Mouse (Mus musculus): ENCODE results near the gene Erp44. TPM values are rescaled to one million over a fixed set of nuclear protein-coding genes. Genes with fewer than 3 reads are reported as not detected.
A peak's percentile ranks its signal among the peaks of the same experiment; 100 is the strongest.

Gene Erp44
- polyA plus RNA-seq (2014; fragmentation: Nextera tagmentation; extraction: Ambion mirVana), result 77.9 and 84.5 TPM in 2 replicates

DNA sequence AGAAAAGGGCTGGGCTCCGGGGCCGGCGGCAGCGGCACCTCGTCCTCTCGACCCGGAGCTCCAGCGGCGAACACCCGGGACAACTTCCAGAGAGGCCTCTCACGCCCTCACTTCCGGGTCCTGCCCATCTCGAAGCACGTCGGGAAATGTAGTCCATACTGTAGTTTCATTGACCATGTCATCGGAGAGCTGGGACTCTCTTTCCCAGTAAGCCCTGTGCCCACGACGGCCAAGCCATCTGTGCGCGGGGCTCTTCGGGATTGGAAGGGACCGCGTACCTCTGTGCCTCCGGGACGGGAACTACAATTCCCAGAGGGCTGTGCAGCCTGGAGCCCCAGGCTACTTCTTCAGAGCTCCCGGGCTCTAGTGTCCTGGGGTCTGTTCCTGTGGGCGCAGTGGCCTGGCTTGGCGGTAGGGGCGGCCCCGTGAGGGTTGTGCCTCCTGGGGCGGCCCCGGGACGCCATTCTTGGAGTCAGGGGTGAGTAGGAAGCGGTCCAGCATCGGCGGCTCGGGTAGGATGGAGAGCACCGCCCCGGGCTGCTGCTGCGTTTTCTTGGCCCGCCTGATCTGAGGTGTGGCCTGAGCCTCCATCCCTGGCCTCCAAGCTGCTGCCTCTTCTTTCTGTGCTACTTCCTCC, at the start of gene Erp44, which contains the start of gene Invs:
Erp44 (minus strand) TSS at position 61 of the 637 bp plus-strand sequence.
Invs (plus strand) TSS at position 263 of the 637 bp plus-strand sequence.
- no peaks in the 10 kb centered on the region for H3K36me3 ChIP-seq (replicated peaks; ENCODE audit: control insufficient read depth, insufficient read depth, low read depth, low read length)
- H3K4me3 ChIP-seq (ENCODE audit: low read depth, low read length), result peak within 1 kb of the TSS; percentile 70
- H3K27ac ChIP-seq (replicated peaks; ENCODE audit: low read depth, low read length), result 0 out of 2 replicates have a peak within 1 kb of the TSS, but pooled peaks have one; percentile 13
- peak within 1 kb of the TSS; percentile 92 for H3K9ac ChIP-seq (replicated peaks; ENCODE audit: low read length)
- DNase-seq (ENCODE audit: low spot score) (peak; percentile 98), ATAC-seq (replicated peaks; ENCODE audit: insufficient number of reproducible peaks, low FRiP score, low TSS enrichment, low read depth) (peak; percentile 100)
- H3K9me3 ChIP-seq (replicated peaks; ENCODE audit: control insufficient read depth, low read length), result no peaks in the 10 kb centered on the region
- 0% methylated on average over 38 of the region's 41 CpGs for WGBS
- no peaks in the 10 kb centered on the region for H3K27me3 ChIP-seq (ENCODE audit: control insufficient read depth, insufficient read depth, low read length)
- H3K4me1 ChIP-seq (ENCODE audit: control insufficient read depth, insufficient read depth, low read length), result no peaks in the 10 kb centered on the region
- peak within 1 kb of the TSS; percentile 57 for H3K4me2 ChIP-seq (ENCODE audit: low read depth, low read length)

DNA sequence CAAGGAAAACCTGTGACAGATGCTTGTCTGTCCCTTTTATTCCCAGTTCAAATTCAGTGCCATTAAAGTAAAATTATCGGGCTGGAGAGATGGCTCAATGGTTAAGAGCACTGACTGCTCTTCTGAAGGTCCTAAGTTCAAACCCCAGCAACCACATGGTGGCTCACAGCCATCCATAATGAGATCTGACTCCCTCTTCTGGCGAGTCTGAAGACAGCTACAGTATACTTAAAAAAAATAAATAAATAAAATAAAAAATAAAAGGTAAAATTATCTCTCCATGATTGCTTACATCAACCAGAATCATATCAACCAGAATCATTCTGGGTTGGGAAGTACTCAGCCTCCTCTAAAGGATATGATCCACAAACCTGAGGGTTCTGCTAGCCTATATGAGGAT, 48.7 kb upstream of the Erp44 start:
- H3K4me2 ChIP-seq (ENCODE audit: low read depth, low read length), result no peak overlapping the region
- H3K27ac ChIP-seq (replicated peaks; ENCODE audit: low read depth, low read length), result no peak overlapping the region
- no peaks in the 10 kb centered on the region for H3K36me3 ChIP-seq (replicated peaks; ENCODE audit: control insufficient read depth, insufficient read depth, low read depth, low read length)
- 52% methylated on average over 2 of the region's 2 CpGs for WGBS
- DNase-seq (ENCODE audit: low spot score) (no peak), ATAC-seq (replicated peaks; ENCODE audit: insufficient number of reproducible peaks, low FRiP score, low TSS enrichment, low read depth) (no peak)
- H3K27me3 ChIP-seq (ENCODE audit: control insufficient read depth, insufficient read depth, low read length), result no peaks in the 10 kb centered on the region
- no peaks in the 10 kb centered on the region for H3K4me1 ChIP-seq (ENCODE audit: control insufficient read depth, insufficient read depth, low read length)
- no peaks in the 10 kb centered on the region for H3K9me3 ChIP-seq (replicated peaks; ENCODE audit: control insufficient read depth, low read length)
- H3K9ac ChIP-seq (replicated peaks; ENCODE audit: low read length), result no peak overlapping the region
- no peak overlapping the region for H3K4me3 ChIP-seq (ENCODE audit: low read depth, low read length)

- no peaks in the 10 kb centered on the region for H3K36me3 ChIP-seq (replicated peaks; ENCODE audit: control insufficient read depth, insufficient read depth, low read depth, low read length)
- H3K4me1 ChIP-seq (ENCODE audit: control insufficient read depth, insufficient read depth, low read length), result no peaks in the 10 kb centered on the region
- DNase-seq (ENCODE audit: low spot score) (no peak), ATAC-seq (replicated peaks; ENCODE audit: insufficient number of reproducible peaks, low FRiP score, low TSS enrichment, low read depth) (no peak)
- no peak overlapping the region for H3K9ac ChIP-seq (replicated peaks; ENCODE audit: low read length)
- no peak overlapping the region for H3K4me3 ChIP-seq (ENCODE audit: low read depth, low read length)
- H3K27ac ChIP-seq (replicated peaks; ENCODE audit: low read depth, low read length), result no peak overlapping the region
- H3K27me3 ChIP-seq (ENCODE audit: control insufficient read depth, insufficient read depth, low read length), result no peaks in the 10 kb centered on the region
- no peaks in the 10 kb centered on the region for H3K9me3 ChIP-seq (replicated peaks; ENCODE audit: control insufficient read depth, low read length)
- no peak overlapping the region for H3K4me2 ChIP-seq (ENCODE audit: low read depth, low read length)
These were observed 47.8 kb upstream of the Erp44 start for GRCm38 (mm10) chr4:48327192-48327591.

DNA sequence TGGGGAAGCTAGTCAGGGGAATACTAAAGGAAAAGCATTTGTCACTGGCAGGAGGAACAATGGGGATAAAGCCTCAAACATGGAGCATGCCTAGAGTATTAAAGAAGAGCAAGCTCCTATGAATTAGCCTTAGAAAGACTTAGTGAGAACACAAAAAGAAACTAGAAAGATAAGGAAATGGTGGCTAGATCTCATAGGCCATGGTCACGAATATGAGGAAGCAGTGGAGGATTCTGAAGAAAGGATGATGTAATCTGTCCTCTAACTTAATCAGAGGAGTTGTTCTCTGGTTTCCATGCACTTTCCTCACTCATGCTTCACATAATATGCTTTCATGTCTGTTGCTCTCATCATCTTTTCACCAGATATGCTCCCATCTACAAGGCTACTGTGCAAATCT, 42.7 kb upstream of the Erp44 start:
- ATAC-seq (replicated peaks; ENCODE audit: insufficient number of reproducible peaks, low FRiP score, low TSS enrichment, low read depth), result no peak
- no peaks in the 10 kb centered on the region for H3K9me3 ChIP-seq (replicated peaks; ENCODE audit: control insufficient read depth, low read length)
- no peak for DNase-seq (ENCODE audit: low spot score)
- H3K4me3 ChIP-seq (ENCODE audit: low read depth, low read length), result no peak overlapping the region
- no peaks in the 10 kb centered on the region for H3K4me1 ChIP-seq (ENCODE audit: control insufficient read depth, insufficient read depth, low read length)
- H3K4me2 ChIP-seq (ENCODE audit: low read depth, low read length), result no peak overlapping the region
- H3K36me3 ChIP-seq (replicated peaks; ENCODE audit: control insufficient read depth, insufficient read depth, low read depth, low read length), result no peaks in the 10 kb centered on the region
- 70% methylated on average over 1 of the region's 1 CpGs for WGBS
- H3K27ac ChIP-seq (replicated peaks; ENCODE audit: low read depth, low read length), result no peak overlapping the region
- no peaks in the 10 kb centered on the region for H3K27me3 ChIP-seq (ENCODE audit: control insufficient read depth, insufficient read depth, low read length)
- H3K9ac ChIP-seq (replicated peaks; ENCODE audit: low read length), result no peak overlapping the region

GRCm38 (mm10) chr4:48321276-48321675, 41.9 kb upstream of the Erp44 start:
- H3K9me3 ChIP-seq (replicated peaks; ENCODE audit: control insufficient read depth, low read length), result no peaks in the 10 kb centered on the region
- H3K27me3 ChIP-seq (ENCODE audit: control insufficient read depth, insufficient read depth, low read length), result no peaks in the 10 kb centered on the region
- H3K36me3 ChIP-seq (replicated peaks; ENCODE audit: control insufficient read depth, insufficient read depth, low read depth, low read length), result no peaks in the 10 kb centered on the region
- H3K4me1 ChIP-seq (ENCODE audit: control insufficient read depth, insufficient read depth, low read length), result no peaks in the 10 kb centered on the region
- H3K4me3 ChIP-seq (ENCODE audit: low read depth, low read length), result no peak overlapping the region
- H3K4me2 ChIP-seq (ENCODE audit: low read depth, low read length), result no peak overlapping the region
- DNase-seq (ENCODE audit: low spot score), result no peak
- WGBS, result 83% methylated on average over 1 of the region's 1 CpGs
- ATAC-seq (replicated peaks; ENCODE audit: insufficient number of reproducible peaks, low FRiP score, low TSS enrichment, low read depth), result no peak
- H3K27ac ChIP-seq (replicated peaks; ENCODE audit: low read depth, low read length), result no peak overlapping the region
- H3K9ac ChIP-seq (replicated peaks; ENCODE audit: low read length), result no peak overlapping the region

- 88% methylated on average over 3 of the region's 3 CpGs for WGBS
- ATAC-seq (replicated peaks; ENCODE audit: insufficient number of reproducible peaks, low FRiP score, low TSS enrichment, low read depth) (no peak), DNase-seq (ENCODE audit: low spot score) (no peak)
- no peaks in the 10 kb centered on the region for H3K9me3 ChIP-seq (replicated peaks; ENCODE audit: control insufficient read depth, low read length)
- H3K4me3 ChIP-seq (ENCODE audit: low read depth, low read length), result no peak overlapping the region
- no peaks in the 10 kb centered on the region for H3K36me3 ChIP-seq (replicated peaks; ENCODE audit: control insufficient read depth, insufficient read depth, low read depth, low read length)
- H3K27ac ChIP-seq (replicated peaks; ENCODE audit: low read depth, low read length), result no peak overlapping the region
- H3K9ac ChIP-seq (replicated peaks; ENCODE audit: low read length), result no peak overlapping the region
- no peak overlapping the region for H3K4me2 ChIP-seq (ENCODE audit: low read depth, low read length)
- H3K4me1 ChIP-seq (ENCODE audit: control insufficient read depth, insufficient read depth, low read length), result no peaks in the 10 kb centered on the region
- H3K27me3 ChIP-seq (ENCODE audit: control insufficient read depth, insufficient read depth, low read length), result no peaks in the 10 kb centered on the region
These were observed 36.7 kb upstream of the Erp44 start for GRCm38 (mm10) chr4:48316036-48316435.

GRCm38 (mm10) chr4:48314814-48315213, 35.5 kb upstream of the Erp44 start:
- no peaks in the 10 kb centered on the region for H3K9me3 ChIP-seq (replicated peaks; ENCODE audit: control insufficient read depth, low read length)

GRCm38 (mm10) chr4:48287086-48287757, 7.9 kb upstream of the Erp44 start:
- no peak for DNase-seq (ENCODE audit: low spot score)
- H3K4me3 ChIP-seq (ENCODE audit: low read depth, low read length), result no peak overlapping the region
- no peak overlapping the region for H3K4me2 ChIP-seq (ENCODE audit: low read depth, low read length)
- H3K9me3 ChIP-seq (replicated peaks; ENCODE audit: control insufficient read depth, low read length), result no peaks in the 10 kb centered on the region
- H3K4me1 ChIP-seq (ENCODE audit: control insufficient read depth, insufficient read depth, low read length), result no peaks in the 10 kb centered on the region
- H3K36me3 ChIP-seq (replicated peaks; ENCODE audit: control insufficient read depth, insufficient read depth, low read depth, low read length), result no peaks in the 10 kb centered on the region
- H3K9ac ChIP-seq (replicated peaks; ENCODE audit: low read length), result no peak overlapping the region
- 67% methylated on average over 5 of the region's 5 CpGs for WGBS
- H3K27ac ChIP-seq (replicated peaks; ENCODE audit: low read depth, low read length), result no peak overlapping the region
- no peak for ATAC-seq (replicated peaks; ENCODE audit: insufficient number of reproducible peaks, low FRiP score, low TSS enrichment, low read depth)
- H3K27me3 ChIP-seq (ENCODE audit: control insufficient read depth, insufficient read depth, low read length), result no peaks in the 10 kb centered on the region

More at GRCm38 (mm10) chr4:48314814-48315213, 35.5 kb upstream of the Erp44 start:
- ATAC-seq (replicated peaks; ENCODE audit: insufficient number of reproducible peaks, low FRiP score, low TSS enrichment, low read depth), result no peak
- Histone ChIP-seq H3K4me3 (ENCODE audit: low read depth, low read length) (no peak overlapping the region), H3K9ac (replicated peaks; ENCODE audit: low read length) (no peak overlapping the region), H3K27me3 (ENCODE audit: control insufficient read depth, insufficient read depth, low read length) (no peaks in the 10 kb centered on the region), H3K4me2 (ENCODE audit: low read depth, low read length) (no peak overlapping the region), H3K36me3 (replicated peaks; ENCODE audit: control insufficient read depth, insufficient read depth, low read depth, low read length) (no peaks in the 10 kb centered on the region), H3K4me1 (ENCODE audit: control insufficient read depth, insufficient read depth, low read length) (no peaks in the 10 kb centered on the region), H3K27ac (replicated peaks; ENCODE audit: low read depth, low read length) (no peak overlapping the region)
- no peak for DNase-seq (ENCODE audit: low spot score)
- WGBS, result 88% methylated on average over 3 of the region's 3 CpGs
